Mouse (Mus musculus) lung, postnatal 0 days (tissue): ENCODE measurements at regions not wholly inside any gene's neighbourhood (a gene's known extent, or its start where the extent isn't known, plus 50 kb on each side); places are given as distances from the start of the nearest gene placed in this dataset.

Experiments used
- ATAC-seq: fragments of 200-750 bp; cut with Nextera tagmentation; 2 replicates; pipeline ENCODE4 v1.8.0; 2017; ENCODE audit warnings: moderate library complexity
- DNase-seq: peaks from one replicate; pipeline ENCODE4 v3.0.0-alpha.2; 2016; ENCODE audit warnings: low spot score
- H3K27ac ChIP-seq: fragments of 300-500 bp; sonication (generic); 2 replicates; pipeline ENCODE4 v1.5.1; 2014; ENCODE audit warnings: antibody characterized with exemption, mild to moderate bottlenecking, low read length, mixed read lengths
- H3K27me3 ChIP-seq: fragments of 300-500 bp; sonication (generic); replicated peaks from 2 replicates; pipeline ENCODE4 v1.6.1; 2014; ENCODE audit warnings: low read length, mixed read lengths; ENCODE audit not compliant: insufficient read depth
- H3K36me3 ChIP-seq: fragments of 300-500 bp; sonication (generic); 2 replicates; pipeline ENCODE4 v1.6.1; 2014; ENCODE audit warnings: low read length, mixed read lengths; ENCODE audit not compliant: insufficient read depth
- H3K4me1 ChIP-seq: fragments of 300-500 bp; sonication (generic); 2 replicates; pipeline ENCODE4 v1.6.1; 2014; ENCODE audit warnings: antibody characterized with exemption, low read depth, low read length, mixed read lengths; ENCODE audit not compliant: insufficient read depth
- H3K4me2 ChIP-seq: fragments of 300-500 bp; sonication (generic); replicated peaks from 2 replicates; pipeline ENCODE4 v1.6.1; 2014; ENCODE audit warnings: low read depth, mild to moderate bottlenecking, low read length, moderate library complexity, mixed read lengths
- H3K4me3 ChIP-seq: fragments of 300-500 bp; sonication (generic); 2 replicates; pipeline ENCODE4 v1.5.1; 2014; ENCODE audit warnings: low read depth, low read length
- H3K9ac ChIP-seq: fragments of 300-500 bp; sonication (generic); replicated peaks from 2 replicates; pipeline ENCODE4 v1.6.1; 2014; ENCODE audit warnings: low read depth, mild to moderate bottlenecking
- H3K9me3 ChIP-seq: fragments of 300-500 bp; sonication (generic); 2 replicates; pipeline ENCODE4 v1.6.1; 2016; ENCODE audit warnings: low read length, mixed read lengths
- CTCF ChIP-seq: IDR thresholded peaks from 2 replicates; pipeline ENCODE4 v1.5.1; 2016; ENCODE audit warnings: antibody characterized with exemption, mild to moderate bottlenecking
- EP300 ChIP-seq: IDR thresholded peaks from 2 replicates; pipeline ENCODE4 v1.6.1; 2016; ENCODE audit warnings: antibody characterized with exemption, mild to moderate bottlenecking, control low read depth
- WGBS: fragments of 180-500 bp; shearing (Covaris S2); extraction: QIAGEN DNeasy Blood & Tissue Kit; methylation state at CpG from one replicate; pipeline ENCODE4 v1.1.7; 2014; 5-methylcytosine and 5-hydroxymethylcytosine counted together

DNA sequence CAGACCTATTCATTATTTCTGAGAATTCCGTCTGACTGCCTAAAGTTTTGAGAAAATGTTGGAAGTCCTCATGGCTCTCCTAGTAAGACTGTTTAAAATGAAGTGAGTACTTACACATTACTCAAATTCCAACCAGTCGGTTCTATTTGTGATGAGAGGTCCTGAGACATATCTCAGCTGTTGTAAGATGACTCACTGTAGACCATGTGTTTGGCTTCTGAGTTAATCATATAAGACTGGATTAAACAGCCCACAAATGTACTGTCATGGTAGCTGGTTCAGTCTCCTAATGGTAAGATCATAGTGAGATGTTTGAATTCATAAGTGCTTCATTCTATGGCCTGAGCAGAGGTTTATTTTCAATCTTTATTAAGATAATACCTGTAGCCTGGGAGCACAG, 223.9 kb upstream of the Gje1 start:
- Histone ChIP-seq H3K4me3 (no peak overlapping the region), H3K4me1 (no peaks in the 10 kb centered on the region), H3K27me3 (no peaks in the 10 kb centered on the region), H3K4me2 (no peak overlapping the region), H3K9me3 (no peaks in the 10 kb centered on the region), H3K36me3 (no peaks in the 10 kb centered on the region), H3K9ac (no peak overlapping the region), H3K27ac (no peak overlapping the region)
- DNase-seq (peak; percentile 42), ATAC-seq (peak; percentile 47)
- WGBS = 24% methylated on average over 2 of the region's 2 CpGs
- TF ChIP-seq CTCF = no peak
- TF ChIP-seq EP300 = no peak
